Mouse (Mus musculus) myocyte (in vitro differentiated cells): ENCODE measurements around the gene 5430427O19Rik. TPM values are rescaled to one million over a fixed set of nuclear protein-coding genes. Genes with fewer than 3 reads are reported as not detected.

ENCODE experiments used
- H3K27me3 ChIP-seq: one replicate; pipeline ENCODE4 v1.6.1; 2011; ENCODE audit not compliant: control insufficient read depth, insufficient read depth, insufficient read length
- H3K36me3 ChIP-seq: one replicate; pipeline ENCODE4 v1.6.1; 2011; ENCODE audit not compliant: control insufficient read depth, insufficient read depth
- H3K4me2 ChIP-seq: one replicate; pipeline ENCODE4 v1.6.1; 2011; ENCODE audit warnings: low read depth, control low read depth
- H3K4me3 ChIP-seq: one replicate; pipeline ENCODE4 v1.5.1; 2011; ENCODE audit warnings: mild to moderate bottlenecking, control low read depth, moderate library complexity
- H3K79me2 ChIP-seq: one replicate; pipeline ENCODE4 v1.6.1; 2011; ENCODE audit not compliant: control insufficient read depth, insufficient read depth
- H3ac ChIP-seq: one replicate; pipeline ENCODE4 v1.6.1; 2011; ENCODE audit not compliant: control insufficient read depth, insufficient read length
- CEBPB ChIP-seq: IDR thresholded peaks from 2 replicates; pipeline ENCODE4 v1.6.1; 2011; ENCODE audit warnings: mild to moderate bottlenecking, moderate library complexity; ENCODE audit not compliant: poor library complexity, insufficient read depth, severe bottlenecking
- E2F4 ChIP-seq: IDR thresholded peaks from one replicate; pipeline ENCODE4 v1.6.1; 2011; ENCODE audit warnings: mild to moderate bottlenecking, control low read depth, moderate library complexity; ENCODE audit not compliant: insufficient read depth
- MAX ChIP-seq: IDR thresholded peaks from one replicate; pipeline ENCODE4 v1.6.1; 2011; ENCODE audit warnings: low read depth, mild to moderate bottlenecking, control low read depth
- MYOD1 ChIP-seq, 3 experiments: IDR thresholded peaks; one replicate each; pipeline ENCODE4 v1.6.1; 2011; ENCODE audit warnings: control low read depth in 2 of 3, low read depth in 2 of 3, mild to moderate bottlenecking in 2 of 3, moderate library complexity in 1 of 3; ENCODE audit not compliant: insufficient read length in 2 of 3, control insufficient read depth in 1 of 3
- MYOG ChIP-seq, 3 experiments: IDR thresholded peaks; one replicate each; pipeline ENCODE4 v1.6.1; 2011; ENCODE audit warnings: control low read depth in 2 of 3, low read depth in 2 of 3, mild to moderate bottlenecking in 2 of 3; ENCODE audit not compliant: insufficient read length in 2 of 3, control insufficient read depth in 1 of 3, insufficient read depth in 1 of 3
- POLR2A ChIP-seq: IDR thresholded peaks from one replicate; pipeline ENCODE4 v1.6.1; 2011; ENCODE audit warnings: low read depth, mild to moderate bottlenecking, control low read depth, moderate library complexity; ENCODE audit not compliant: insufficient read length
- POLR2AphosphoS2 ChIP-seq: IDR thresholded peaks from one replicate; pipeline ENCODE4 v1.6.1; 2011; ENCODE audit warnings: low read depth, control low read depth; ENCODE audit not compliant: insufficient read length
- REST ChIP-seq: IDR thresholded peaks from one replicate; pipeline ENCODE4 v1.6.1; 2011; ENCODE audit warnings: mild to moderate bottlenecking, control low read depth, moderate library complexity; ENCODE audit not compliant: insufficient read depth, insufficient read length
- SRF ChIP-seq: IDR thresholded peaks from one replicate; pipeline ENCODE4 v1.6.1; 2011; ENCODE audit warnings: low read depth; ENCODE audit not compliant: control insufficient read depth, insufficient read length
- TCF12 ChIP-seq: IDR thresholded peaks from one replicate; pipeline ENCODE4 v1.6.1; 2011; ENCODE audit warnings: mild to moderate bottlenecking, control low read depth; ENCODE audit not compliant: poor library complexity, insufficient read depth, severe bottlenecking
- TCF3 ChIP-seq: IDR thresholded peaks from one replicate; pipeline ENCODE4 v1.6.1; 2011; ENCODE audit warnings: low read depth, control low read depth; ENCODE audit not compliant: insufficient read length
- USF1 ChIP-seq: IDR thresholded peaks from one replicate; pipeline ENCODE4 v1.6.1; 2011; ENCODE audit warnings: low read depth, mild to moderate bottlenecking, control low read depth, moderate library complexity
- polyA plus RNA-seq: library from polyadenylated mRNA; unstranded; fragments of >200 nt; fragmentation: generic; extraction: Trizol; gene quantifications from one replicate; pipeline ENCODE4 v1.2.1, GENCODE M21; 2012; ENCODE audit warnings: missing spikeins

The 5430427O19Rik gene
- polyA plus RNA-seq, 1 experiment, result 0.01 TPM

DNA sequence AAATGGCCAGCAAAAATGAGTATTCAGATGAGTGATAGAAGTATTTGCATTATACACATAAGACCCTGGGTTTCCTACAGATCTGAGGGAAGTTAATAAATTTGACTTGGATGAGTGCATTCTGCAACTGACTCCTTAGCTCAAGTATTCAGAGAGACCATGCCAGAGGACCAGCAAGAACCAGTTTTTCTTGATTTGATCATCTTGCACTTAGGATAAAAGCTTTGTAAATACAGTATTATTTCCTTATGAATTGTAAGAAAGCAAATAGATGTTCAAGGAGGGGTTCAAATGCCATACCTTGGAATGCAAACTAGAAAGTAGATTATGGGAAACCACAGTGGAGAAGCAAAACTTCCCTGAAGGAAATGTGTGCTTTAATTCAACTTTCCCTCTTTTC, 13.0 kb upstream of the 5430427O19Rik start:
- Histone ChIP-seq H3K4me3 (no peak overlapping the region), H3ac (no peak overlapping the region), H3K27me3 (no peaks in the 10 kb centered on the region), H3K4me2 (no peak overlapping the region), H3K36me3 (no peaks in the 10 kb centered on the region), H3K79me2 (no peaks in the 10 kb centered on the region)
- TF ChIP-seq POLR2AphosphoS2 (no peak), SRF (no peak), E2F4 (no peak), POLR2A (no peak), REST (no peak)

DNA sequence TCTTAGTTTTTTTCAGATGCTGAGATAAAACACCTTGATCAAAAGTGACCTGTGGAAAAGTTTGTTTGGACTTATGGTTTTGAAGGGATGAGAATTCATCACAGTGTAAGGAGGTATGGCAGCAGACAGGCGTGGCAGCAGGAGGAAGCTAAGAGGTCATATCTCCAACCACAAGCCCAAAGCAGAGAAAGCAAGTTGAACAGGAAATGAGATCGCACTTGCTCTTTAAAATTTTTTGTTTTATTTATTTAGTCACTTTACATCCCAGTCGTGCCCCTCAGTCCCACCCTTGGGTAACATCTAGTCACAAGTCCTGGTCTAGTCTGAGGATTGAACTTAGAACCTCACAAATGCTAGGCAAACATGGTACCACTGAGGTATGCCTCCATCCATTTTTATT, 2.1 kb upstream of the 5430427O19Rik start:
- no peak for TF ChIP-seq SRF
- no peak for TF ChIP-seq MAX
- TF ChIP-seq CEBPB, result no peak
- no peak for TF ChIP-seq TCF3
- no peak for TF ChIP-seq TCF12
- TF ChIP-seq USF1, result no peak
- TF ChIP-seq POLR2AphosphoS2, result no peak
- TF ChIP-seq E2F4, result no peak
- no peak for TF ChIP-seq REST
- Histone ChIP-seq H3K4me3 (no peak overlapping the region), H3ac (no peak overlapping the region), H3K36me3 (no peaks in the 10 kb centered on the region), H3K4me2 (no peak overlapping the region), H3K27me3 (no peaks in the 10 kb centered on the region), H3K79me2 (no peaks in the 10 kb centered on the region)

DNA sequence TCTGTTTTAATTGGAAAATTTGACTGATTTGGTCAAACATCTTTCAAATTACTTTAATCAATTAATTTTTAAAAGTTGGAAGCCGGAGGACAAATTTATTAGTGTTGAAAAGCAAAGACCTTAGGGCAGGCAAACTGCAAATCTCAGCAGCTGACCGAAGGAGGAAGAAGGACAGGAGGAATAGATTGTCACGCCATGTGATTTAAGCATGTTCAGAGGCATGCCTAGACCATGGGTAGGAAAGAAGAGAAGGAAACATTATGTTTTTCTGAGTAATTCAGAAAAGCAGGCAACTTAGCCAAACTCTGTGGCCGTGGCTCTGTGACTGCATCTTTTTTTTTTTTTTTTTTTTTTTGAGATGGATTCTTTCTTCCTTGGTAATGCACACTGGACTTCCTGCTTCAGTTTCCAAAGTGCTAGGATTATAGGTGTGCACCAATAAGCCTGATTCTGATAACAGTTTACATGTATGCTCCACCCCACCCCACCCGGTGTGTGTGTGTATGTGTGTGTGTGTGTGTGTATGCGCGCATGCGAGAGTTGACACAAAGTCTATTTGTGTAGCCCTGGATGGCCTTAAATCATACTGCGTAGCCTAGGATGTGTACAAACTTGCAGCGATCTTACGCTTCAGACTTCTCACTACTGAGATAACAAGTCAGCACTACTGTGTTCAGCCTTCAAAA, 1.4 kb downstream of the 5430427O19Rik start:
- TF ChIP-seq REST, result no peak
- TF ChIP-seq MYOG (IDR thresholded peaks at IDR 0.05; ENCODE audit: control insufficient read depth in 1 of 3, insufficient read depth in 1 of 3, insufficient read length in 2 of 3, low read depth in 2 of 3), result no peak
- no peak for TF ChIP-seq MAX
- no peak for TF ChIP-seq E2F4
- no peak overlapping the region for H3K4me2 ChIP-seq
- no peaks in the 10 kb centered on the region for H3K27me3 ChIP-seq
- no peak overlapping the region for H3ac ChIP-seq
- no peak overlapping the region for H3K4me3 ChIP-seq
- no peaks in the 10 kb centered on the region for H3K36me3 ChIP-seq
- no peaks in the 10 kb centered on the region for H3K79me2 ChIP-seq

DNA sequence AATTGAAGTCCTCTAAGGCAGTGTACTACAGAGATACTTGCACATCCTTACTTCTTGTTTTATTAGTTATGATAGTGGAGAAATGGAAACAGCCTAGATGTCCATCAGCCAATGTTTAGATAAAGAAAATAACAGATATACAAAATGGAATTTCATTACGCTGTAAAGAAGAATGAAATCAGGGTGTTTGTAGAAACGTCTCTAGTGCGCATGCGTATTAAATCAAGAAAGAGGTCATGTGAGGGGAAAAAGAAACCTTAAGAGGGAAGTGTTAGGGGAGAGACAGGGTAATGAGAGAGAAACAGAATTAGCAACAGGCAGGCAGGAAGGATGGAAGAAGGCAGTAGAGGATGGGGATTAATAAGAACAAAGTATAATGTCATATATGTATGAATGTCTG, 4.2 kb downstream of the 5430427O19Rik start:
- TF ChIP-seq USF1, result no peak
- no peak overlapping the region for H3K4me3 ChIP-seq
- no peak overlapping the region for H3K4me2 ChIP-seq
- H3ac ChIP-seq, result no peak overlapping the region
- no peaks in the 10 kb centered on the region for H3K36me3 ChIP-seq
- no peaks in the 10 kb centered on the region for H3K27me3 ChIP-seq
- H3K79me2 ChIP-seq, result no peaks in the 10 kb centered on the region

DNA sequence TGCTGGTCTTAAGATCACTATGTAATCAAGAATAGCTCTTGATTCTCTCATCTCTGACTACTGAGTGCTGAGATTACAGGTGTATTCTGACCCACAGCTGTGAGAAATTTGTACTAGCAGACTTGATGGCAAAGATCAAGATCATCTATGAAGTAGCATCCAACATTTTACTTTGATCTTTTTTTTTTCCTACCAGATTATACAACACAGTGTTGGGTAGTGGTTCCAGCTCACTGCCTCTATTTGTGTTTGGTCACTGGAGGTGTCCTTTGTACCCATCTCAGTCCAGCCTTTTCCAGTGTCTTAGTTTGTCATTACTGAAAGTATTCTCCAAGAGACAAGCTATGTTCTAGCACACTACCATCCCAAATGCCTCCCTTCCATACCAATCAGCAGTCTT, 5.8 kb downstream of the 5430427O19Rik start:
- H3K4me3 ChIP-seq, result no peak overlapping the region
- H3K27me3 ChIP-seq, result no peaks in the 10 kb centered on the region
- no peak overlapping the region for H3K4me2 ChIP-seq
- no peak overlapping the region for H3ac ChIP-seq
- TF ChIP-seq MYOG (IDR thresholded peaks at IDR 0.05; ENCODE audit: control insufficient read depth in 1 of 3, insufficient read depth in 1 of 3, insufficient read length in 2 of 3, low read depth in 2 of 3), result no peak
- no peak for TF ChIP-seq REST
- TF ChIP-seq TCF12, result no peak
- TF ChIP-seq MAX, result no peak
- TF ChIP-seq MYOD1 (IDR thresholded peaks at IDR 0.05; ENCODE audit: control insufficient read depth in 1 of 3, insufficient read length in 2 of 3, low read depth in 2 of 3), result no peak
- no peak for TF ChIP-seq SRF
- TF ChIP-seq TCF3, result no peak
- TF ChIP-seq E2F4, result no peak
- TF ChIP-seq USF1, result no peak
- TF ChIP-seq POLR2A, result no peak
- no peak for TF ChIP-seq POLR2AphosphoS2
- TF ChIP-seq CEBPB, result no peak
- H3K79me2 ChIP-seq, result no peaks in the 10 kb centered on the region
- H3K36me3 ChIP-seq, result no peaks in the 10 kb centered on the region
